Mouse (Mus musculus) heart, embryonic 15.5 days (tissue): ENCODE measurements around the gene Ddx50. TPM values are rescaled to one million over a fixed set of nuclear protein-coding genes. Genes with fewer than 3 reads are reported as not detected.

Experiments
- ATAC-seq: fragments of 200-750 bp; cut with Nextera tagmentation; replicated peaks from 2 replicates; pipeline ENCODE4 v1.8.0; 2017; ENCODE audit warnings: low read depth, moderate TSS enrichment; ENCODE audit not compliant: insufficient number of reproducible peaks, insufficient read depth, low FRiP score
- H3K27ac ChIP-seq: fragments of 300-500 bp; sonication (generic); 2 replicates; pipeline ENCODE4 v1.5.1; 2015; ENCODE audit warnings: mild to moderate bottlenecking, inconsistent platforms
- H3K27me3 ChIP-seq: fragments of 300-500 bp; sonication (generic); 2 replicates; pipeline ENCODE4 v1.6.1; 2015; ENCODE audit warnings: inconsistent platforms
- H3K36me3 ChIP-seq: fragments of 300-500 bp; sonication (generic); 2 replicates; pipeline ENCODE4 v1.6.1; 2015; ENCODE audit warnings: mild to moderate bottlenecking, inconsistent platforms
- H3K4me1 ChIP-seq: fragments of 300-500 bp; sonication (generic); replicated peaks from 2 replicates; pipeline ENCODE4 v1.6.1; 2015; ENCODE audit warnings: inconsistent platforms
- H3K4me2 ChIP-seq: fragments of 300-500 bp; sonication (generic); 2 replicates; pipeline ENCODE4 v1.6.1; 2015; ENCODE audit warnings: inconsistent platforms, mild to moderate bottlenecking, moderate library complexity
- H3K4me3 ChIP-seq: fragments of 300-500 bp; sonication (generic); 2 replicates; pipeline ENCODE4 v1.5.1; 2015; ENCODE audit warnings: mild to moderate bottlenecking, inconsistent platforms
- H3K9ac ChIP-seq: fragments of 300-500 bp; sonication (generic); 2 replicates; pipeline ENCODE4 v1.6.1; 2015; ENCODE audit warnings: mild to moderate bottlenecking, inconsistent platforms
- H3K9me3 ChIP-seq: fragments of 300-500 bp; sonication (generic); replicated peaks from 2 replicates; pipeline ENCODE4 v1.6.1; 2016; ENCODE audit warnings: inconsistent platforms
- WGBS: fragments of 180-500 bp; shearing (Covaris S2); methylation state at CpG from one replicate; pipeline ENCODE4 v1.1.7; 2015; ENCODE audit warnings: mixed read lengths; 5-methylcytosine and 5-hydroxymethylcytosine counted together
- microRNA-seq: library from miRNA; unstranded; fragments of <30 nt; microRNA quantifications from one replicate; pipeline ENCODE4, GENCODE M21; 2016
- polyA plus RNA-seq: library from polyadenylated mRNA; unstranded; fragments of >200 nt; fragmentation: Nextera tagmentation; extraction: Ambion mirVana; gene quantifications from 2 replicates; pipeline ENCODE4 v1.2.1, GENCODE M21; 2015

Ddx50 gene
- polyA plus RNA-seq, 1 experiment from 2014 or later = 85.2 TPM

- WGBS = under 1% methylated on average over 49 of the region's 54 CpGs
- peaks cover 14% of the 10 kb centered on the region for H3K4me1 ChIP-seq
- ATAC-seq = peak; percentile 56
These were observed 73.2 kb downstream of the Ddx50 start for GRCm38 (mm10) chr10:62577673-62578337.

DNA sequence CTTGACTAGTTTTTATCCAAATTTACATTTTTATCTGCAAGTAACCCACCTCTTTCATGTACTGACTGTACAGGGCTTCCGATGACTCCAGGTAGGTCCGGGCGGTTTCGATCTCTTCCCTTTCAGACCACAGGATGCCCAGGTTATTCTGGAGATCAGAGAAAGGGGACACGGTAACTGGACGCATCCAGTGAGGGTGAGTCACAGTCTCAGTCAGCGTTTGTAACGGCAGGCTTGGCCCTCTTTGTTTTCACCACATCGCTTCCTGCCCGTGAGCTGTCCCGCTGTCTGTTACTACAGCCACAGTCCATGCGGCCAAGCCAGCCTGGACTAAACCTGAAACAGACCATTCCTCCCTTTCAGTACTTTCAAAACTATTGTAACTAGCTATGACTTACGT lies 76.0 kb downstream of the Ddx50 start:
- Histone ChIP-seq H3K27ac (no peak overlapping the region), H3K9me3 (no peaks in the 10 kb centered on the region), H3K9ac (no peak overlapping the region), H3K4me1 (peaks cover 14% of the 10 kb centered on the region), H3K36me3 (peaks cover 40% of the 10 kb centered on the region), H3K4me3 (no peak overlapping the region), H3K4me2 (no peak overlapping the region), H3K27me3 (no peaks in the 10 kb centered on the region)
- ATAC-seq = no peak
- 88% methylated on average over 13 of the region's 13 CpGs for WGBS

More at GRCm38 (mm10) chr10:62577673-62578337, 73.2 kb downstream of the Ddx50 start:
- Histone ChIP-seq H3K27me3 (no peaks in the 10 kb centered on the region), H3K9me3 (no peaks in the 10 kb centered on the region), H3K36me3 (peaks cover 45% of the 10 kb centered on the region), H3K9ac (peak overlapping the region; percentile 85), H3K4me3 (peak overlapping the region; percentile 93), H3K4me2 (peak overlapping the region; percentile 92), H3K27ac (peak overlapping the region; percentile 81)

DNA sequence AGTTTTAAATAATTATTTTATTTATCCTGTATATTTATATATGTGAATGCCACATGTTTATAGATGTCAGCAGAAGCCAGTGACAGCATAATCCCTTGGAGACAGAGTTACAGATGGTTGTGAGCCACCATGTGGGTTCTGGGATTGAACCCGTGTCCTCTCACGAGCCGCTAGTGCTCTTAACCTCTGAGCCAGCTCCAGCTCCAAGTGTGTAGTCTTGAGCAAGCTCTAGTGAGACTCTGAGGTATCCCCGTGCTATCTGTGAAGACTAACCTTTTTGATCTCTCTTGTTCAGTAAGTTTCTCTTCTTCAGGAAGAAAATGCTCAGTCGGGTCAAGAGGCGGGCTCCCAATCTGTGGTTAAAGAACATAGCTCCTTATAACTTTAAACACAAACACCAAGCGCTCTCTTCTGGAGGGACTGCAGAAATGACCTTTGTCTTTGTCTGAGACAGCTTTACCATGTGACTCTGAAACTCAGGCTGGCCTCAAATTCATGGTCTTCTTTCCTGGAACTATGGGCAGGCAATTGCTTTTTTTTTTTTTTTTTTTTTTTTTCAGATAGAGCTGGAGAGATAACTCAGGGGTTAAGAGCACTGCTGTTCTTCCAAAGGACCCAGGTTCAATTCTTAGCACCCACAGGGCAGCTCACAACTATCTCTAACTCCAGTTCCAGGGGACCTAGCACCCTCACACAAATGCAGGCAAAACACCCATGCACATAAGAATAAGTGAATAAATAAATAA lies 80.7 kb downstream of the Ddx50 start:
- Histone ChIP-seq H3K4me2 (no peak overlapping the region), H3K4me1 (no peaks in the 10 kb centered on the region), H3K27ac (no peak overlapping the region), H3K9me3 (no peaks in the 10 kb centered on the region), H3K36me3 (peaks cover 76% of the 10 kb centered on the region), H3K9ac (no peak overlapping the region), H3K27me3 (no peaks in the 10 kb centered on the region), H3K4me3 (no peak overlapping the region)
- no peak for ATAC-seq
- 92% methylated on average over 7 of the region's 7 CpGs for WGBS

DNA sequence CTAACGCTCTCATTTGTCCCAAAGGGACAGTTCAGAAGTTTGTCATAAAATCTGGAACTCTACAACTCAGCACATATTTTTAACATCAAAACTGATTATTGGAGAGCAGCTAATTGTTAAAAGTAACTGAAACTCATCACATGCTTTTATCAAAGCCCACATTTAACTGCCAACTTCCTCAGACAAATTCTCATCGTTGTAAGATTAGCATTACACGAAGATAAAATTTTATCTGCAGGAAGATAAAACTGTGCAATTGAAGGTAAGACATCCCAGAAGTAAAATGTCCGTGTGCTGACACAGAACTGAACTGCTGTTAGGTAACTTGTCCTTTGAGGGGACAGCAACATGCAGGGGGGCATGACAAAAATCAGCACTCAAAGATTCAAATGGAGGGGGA lies 82.2 kb downstream of the Ddx50 start:
- peaks cover 78% of the 10 kb centered on the region for H3K36me3 ChIP-seq
- H3K27me3 ChIP-seq = no peaks in the 10 kb centered on the region
- H3K9ac ChIP-seq = no peak overlapping the region
- ATAC-seq = no peak
- WGBS = 72% methylated on average over 4 of the region's 4 CpGs
- no peaks in the 10 kb centered on the region for H3K4me1 ChIP-seq
- no peaks in the 10 kb centered on the region for H3K9me3 ChIP-seq
- H3K4me3 ChIP-seq = no peak overlapping the region
- no peak overlapping the region for H3K4me2 ChIP-seq
- H3K27ac ChIP-seq = no peak overlapping the region

Small RNA genes lying within 50 kb of the gene (microRNA-seq; reads per million reads assigned to microRNA genes)
- gene Mir7215 = not detected

Other genes starting within 250 kb of the Ddx50 start
- 0.13 and 0.30 TPM in 2 replicates for gene Hkdc1, start 228.7 kb downstream of the Ddx50 start, polyA plus RNA-seq
- 0.48 and 0.57 TPM in 2 replicates for gene 4930507D05Rik, start 201.7 kb downstream of the Ddx50 start, polyA plus RNA-seq
- gene Supv3l1, start 201.5 kb downstream of the Ddx50 start, polyA plus RNA-seq = 23.7 and 27.0 TPM in 2 replicates
- 66.7 and 71.3 TPM in 2 replicates for gene Vps26a, start 164.4 kb downstream of the Ddx50 start, polyA plus RNA-seq
- gene Srgn, start 123.8 kb downstream of the Ddx50 start, polyA plus RNA-seq = 11.7 and 21.5 TPM in 2 replicates
- gene Kif1bp, start 72.8 kb downstream of the Ddx50 start, polyA plus RNA-seq = 28.0 and 32.2 TPM in 2 replicates
- gene Ddx21, start 48.9 kb downstream of the Ddx50 start, polyA plus RNA-seq = 9.7 and 11.1 TPM in 2 replicates
- 1.3 and 1.4 TPM in 2 replicates for gene Stox1, start 74.9 kb upstream of the Ddx50 start, polyA plus RNA-seq
- 75.9 and 84.1 TPM in 2 replicates for gene Ccar1, start 141.1 kb upstream of the Ddx50 start, polyA plus RNA-seq